Mouse (Mus musculus) right cerebral cortex, postnatal 36 days (tissue): Measurements from ENCODE around the gene Dnajc11.

Experiments used
- DNase-seq, 2 experiments: peaks; one replicate each; pipeline ENCODE4 v3.0.0; 2022; ENCODE audit warnings: low spot score in 2 of 2, mixed read lengths in 1 of 2

Dnajc11 gene

DNA sequence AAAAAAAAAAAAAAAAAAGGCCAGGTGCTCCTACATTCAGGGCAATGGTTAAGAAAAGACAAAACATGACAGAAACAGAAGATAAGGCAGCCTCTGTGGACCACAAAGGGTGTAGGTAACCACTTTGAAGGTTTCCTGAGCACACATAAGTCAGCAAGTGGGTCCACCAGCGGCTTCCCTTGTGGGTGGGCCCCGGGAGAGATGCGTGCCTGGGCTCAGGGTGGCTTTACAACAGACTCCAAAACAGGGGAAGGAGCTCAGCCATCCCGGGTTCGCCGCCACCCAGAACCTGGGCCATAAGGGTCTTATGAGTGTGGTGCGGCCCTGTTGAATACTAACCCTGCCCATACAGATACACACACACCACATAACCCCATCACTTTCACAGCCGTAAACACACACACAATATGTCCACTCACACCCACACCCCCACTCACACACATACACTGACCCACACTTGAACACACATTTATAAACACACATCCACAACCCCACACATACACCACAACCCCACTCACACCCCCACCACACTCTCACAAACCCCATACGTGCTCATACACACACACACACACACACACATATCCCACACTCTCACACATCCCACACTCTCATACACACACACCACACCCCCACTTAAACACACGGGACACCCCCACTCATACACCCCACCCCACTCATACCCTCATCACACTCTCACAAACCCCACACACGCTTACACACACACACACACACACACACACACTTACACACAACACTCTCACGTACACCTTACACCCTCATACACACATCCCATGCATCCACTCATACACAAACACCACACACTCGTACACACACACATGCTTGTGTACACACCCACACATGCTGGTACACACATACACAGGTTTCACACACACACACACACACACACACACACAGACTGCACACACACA, 651 bp upstream of the Dnajc11 start:
- DNase-seq = no peak

DNA sequence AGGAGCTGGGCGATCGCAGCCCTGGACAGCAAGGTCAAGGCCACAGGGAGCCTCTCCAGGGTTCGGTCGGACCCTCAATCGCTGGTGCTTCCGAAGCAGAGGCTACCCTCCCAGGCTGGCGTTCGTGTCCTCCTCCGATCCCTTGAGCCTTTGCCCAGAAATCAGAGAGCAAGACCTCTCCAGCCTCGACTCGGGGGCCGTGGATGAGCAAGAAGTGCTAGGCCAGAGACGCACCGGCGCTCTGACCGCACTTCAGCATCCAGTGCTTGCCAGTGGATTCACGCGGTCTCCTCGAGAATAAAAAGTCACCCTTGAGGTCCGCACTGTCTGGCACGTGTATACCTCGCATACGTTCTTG, 703 bp downstream of the Dnajc11 start:
- no peak for DNase-seq

DNA sequence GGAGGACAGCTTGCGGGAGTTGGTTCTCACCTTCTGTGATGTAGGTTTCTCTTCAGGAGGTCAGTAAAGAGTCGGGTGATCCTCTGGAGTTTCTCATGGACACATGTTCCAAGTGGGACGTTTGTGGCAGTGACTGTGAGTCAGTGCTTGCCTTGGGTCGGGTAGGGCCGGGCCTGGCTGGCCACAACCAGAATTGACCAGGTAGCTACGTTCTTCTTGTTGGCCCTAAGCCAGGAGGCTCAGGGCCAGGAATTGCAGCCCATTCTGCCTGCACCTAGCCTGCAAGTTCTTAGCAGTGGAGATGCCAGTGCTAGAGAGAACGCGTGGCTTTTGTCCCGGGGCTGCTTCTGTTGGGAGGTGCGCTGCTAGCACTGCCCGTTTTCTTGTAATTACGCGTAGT, 4.0 kb downstream of the Dnajc11 start:
- DNase-seq = no peak

DNA sequence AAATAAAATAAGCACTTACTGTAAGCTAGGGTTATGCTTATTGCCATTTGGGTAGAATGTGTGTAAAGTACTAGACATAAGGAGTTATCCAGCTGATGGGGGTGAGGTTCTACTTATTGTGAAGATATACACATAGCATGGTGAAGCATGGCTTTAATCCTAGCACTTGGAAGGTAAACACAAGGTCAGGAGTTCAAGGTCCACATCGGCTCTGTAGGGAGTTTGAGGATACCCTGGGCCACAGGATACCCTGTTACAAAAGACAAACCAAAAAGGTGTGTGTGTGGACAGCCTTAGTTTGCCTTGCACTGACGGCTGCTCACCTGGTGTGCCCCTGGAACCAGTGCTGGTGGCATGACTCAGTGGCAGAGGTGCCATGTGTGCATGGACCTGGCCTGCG, 4.6 kb downstream of the Dnajc11 start:
- DNase-seq = no peak

DNA sequence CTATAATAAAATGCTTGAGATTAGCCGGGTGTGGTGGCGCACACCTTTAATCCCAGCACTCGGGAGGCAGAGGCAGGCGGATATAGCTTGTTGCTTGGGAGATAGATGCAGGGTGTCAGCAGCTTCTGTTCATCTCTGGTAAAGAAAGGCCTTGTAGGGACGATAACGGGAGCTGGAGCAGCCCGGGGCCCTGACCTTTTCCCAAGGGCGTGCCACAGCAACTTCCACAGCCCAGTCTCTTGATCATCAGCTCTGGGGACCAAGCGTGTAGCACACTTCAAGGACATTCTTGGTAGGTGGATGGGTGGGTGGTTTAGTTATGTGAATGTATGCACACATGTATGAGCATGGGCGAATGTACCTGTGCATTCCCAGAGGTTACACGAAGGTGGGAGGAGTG, 12.7 kb downstream of the Dnajc11 start:
- DNase-seq = no peak

DNA sequence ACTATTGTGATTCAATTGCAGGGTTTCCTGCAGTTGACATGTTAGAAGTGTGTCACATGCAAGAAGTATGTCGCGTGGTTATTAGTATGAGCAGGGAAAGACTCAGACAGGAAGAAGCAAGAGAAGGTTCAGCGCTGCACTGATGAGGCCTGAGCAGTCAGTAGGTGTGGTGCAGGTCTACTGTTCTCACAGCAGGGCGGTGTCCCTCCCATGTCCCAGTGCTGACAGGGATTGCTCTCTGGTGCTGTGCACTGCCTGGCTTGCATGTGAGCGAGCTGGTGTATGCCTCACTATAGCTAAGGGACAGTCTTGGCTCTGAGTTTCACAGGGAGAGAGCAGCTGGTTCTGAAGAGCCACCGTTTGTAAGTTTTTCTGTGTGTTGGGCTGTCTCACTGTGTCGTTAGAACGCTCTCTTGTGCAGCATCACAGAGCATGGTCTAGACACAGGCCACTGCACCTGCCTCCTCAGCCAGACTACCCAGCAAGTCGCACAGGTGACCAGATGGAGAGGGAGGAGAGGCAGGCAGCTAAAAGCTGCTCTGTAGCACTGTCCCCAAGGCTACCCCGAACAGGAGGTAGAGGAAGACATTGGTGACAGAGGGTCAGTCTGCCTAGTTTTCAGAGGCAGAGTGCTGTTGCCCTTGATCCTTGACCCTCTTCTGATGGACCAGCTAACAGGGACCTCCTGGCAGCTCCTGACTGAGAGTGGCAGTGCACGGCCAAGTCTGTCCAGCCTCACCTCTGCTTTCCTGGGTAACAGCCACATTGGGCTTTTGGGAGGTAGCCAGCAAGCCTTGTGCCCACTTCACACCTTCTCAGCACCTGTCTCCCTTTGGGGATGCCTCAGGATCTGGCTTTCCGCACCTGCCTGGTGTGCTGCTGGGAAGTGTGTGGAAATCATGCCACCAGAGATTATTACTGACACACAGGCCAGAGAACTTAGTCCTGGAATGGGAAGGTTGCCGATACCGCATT, 15.3 kb downstream of the Dnajc11 start:
- DNase-seq = no peak

DNA sequence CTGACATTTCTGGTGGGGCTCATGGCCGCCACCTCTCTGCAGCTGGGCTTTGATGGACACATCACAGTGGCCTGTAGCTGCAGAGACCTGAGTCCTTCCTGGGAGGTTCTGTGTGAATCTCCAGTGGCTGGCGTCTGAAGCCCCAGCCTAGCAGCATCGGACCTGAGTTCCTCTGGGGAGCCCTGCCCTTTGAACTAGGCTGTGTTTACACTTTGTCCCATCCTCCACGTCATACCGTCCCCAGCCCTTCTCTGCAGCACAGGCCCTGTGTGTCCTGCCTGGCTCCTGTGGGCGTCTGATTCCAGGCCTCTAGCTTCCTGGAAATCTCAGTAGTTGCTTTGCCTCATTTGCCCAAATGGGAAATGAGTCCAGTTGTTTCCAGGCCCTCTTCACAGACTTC, 19.7 kb downstream of the Dnajc11 start:
- no peak for DNase-seq

DNA sequence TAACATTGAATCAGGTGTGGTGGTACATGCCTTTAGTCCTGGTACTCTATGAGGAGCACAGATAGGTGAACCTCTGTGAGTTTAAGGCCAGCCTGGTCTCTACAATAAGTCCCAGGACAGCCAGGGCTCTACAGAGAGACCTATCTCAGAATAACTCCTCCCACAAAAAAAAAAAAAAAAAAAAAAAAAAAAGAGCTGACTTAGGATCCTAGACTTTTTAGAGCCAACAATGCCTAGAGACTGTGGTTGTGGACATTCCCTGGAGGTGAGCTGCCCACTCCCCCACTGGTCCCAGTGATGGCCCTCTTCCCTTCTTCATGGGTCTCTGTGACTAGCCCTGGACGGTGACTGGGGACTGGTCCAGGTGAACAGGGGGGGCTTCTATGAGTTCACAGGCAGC, 22.3 kb downstream of the Dnajc11 start:
- no peak for DNase-seq

DNA sequence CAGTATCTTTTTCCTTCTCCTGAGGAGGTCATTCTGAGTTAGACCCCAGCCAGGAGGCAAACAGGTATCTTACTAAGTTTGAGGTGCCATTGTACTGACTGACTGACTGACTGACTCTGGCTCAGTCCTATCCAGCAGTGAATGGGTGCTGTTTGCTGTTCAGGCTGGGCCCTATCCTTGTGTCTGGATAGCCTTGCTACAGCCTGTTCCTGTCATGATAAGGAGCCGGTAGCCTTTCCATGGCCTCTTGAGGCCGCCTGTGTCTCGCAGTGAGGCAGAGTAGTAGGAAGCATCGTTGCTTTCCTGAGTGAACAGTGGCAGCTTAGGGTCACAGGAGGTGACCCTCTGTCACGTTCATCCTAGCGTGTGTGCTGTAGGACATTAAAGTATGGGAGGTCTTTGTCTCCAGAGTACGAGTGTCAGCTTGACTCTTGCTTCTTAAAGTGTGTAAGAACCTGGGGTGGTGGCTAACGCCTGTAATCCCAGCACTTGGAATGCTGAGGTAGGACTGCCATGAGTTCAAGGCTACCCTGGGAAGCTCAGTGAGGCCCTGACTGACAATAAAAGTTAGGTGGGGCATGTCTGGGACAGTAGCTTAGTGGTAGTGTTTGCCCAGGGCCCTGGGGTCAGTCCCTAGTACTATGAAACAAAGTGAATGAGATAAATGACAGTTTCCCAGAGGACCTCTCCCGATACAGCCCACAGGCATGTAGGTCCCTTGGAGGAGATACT, 24.3 kb downstream of the Dnajc11 start:
- no peak for DNase-seq

DNA sequence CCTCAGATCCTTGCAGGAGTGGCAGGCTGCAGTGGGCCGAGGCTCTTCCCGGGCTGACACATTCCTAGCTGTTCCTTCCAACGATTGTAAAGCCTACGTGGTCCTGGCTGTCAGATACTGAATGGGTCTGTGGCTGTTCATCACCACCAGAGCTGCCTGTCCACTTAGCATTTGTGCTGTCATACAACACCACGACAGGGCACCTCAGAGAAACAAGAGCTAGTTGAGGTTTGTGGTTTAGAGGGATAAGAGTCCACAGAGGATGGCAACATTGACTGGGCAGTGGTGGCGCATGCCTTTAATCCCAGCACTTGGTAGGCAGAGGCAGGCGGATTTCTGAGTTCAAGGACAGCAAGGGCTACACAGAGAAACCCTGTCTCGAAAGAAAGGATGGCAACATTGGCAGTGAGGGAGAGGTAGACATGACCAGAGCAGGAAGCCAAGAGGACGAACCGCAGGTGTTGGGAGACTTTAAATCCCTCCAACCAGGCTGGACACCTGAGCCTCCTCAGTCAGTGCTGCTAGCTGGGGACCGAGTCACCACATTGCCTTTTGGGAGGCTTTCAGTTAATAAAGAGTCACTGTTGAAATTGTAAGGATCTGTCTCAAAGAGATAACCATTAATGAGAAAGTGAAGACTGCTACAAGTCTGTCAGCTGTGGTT, 26.5 kb downstream of the Dnajc11 start:
- no peak for DNase-seq

DNA sequence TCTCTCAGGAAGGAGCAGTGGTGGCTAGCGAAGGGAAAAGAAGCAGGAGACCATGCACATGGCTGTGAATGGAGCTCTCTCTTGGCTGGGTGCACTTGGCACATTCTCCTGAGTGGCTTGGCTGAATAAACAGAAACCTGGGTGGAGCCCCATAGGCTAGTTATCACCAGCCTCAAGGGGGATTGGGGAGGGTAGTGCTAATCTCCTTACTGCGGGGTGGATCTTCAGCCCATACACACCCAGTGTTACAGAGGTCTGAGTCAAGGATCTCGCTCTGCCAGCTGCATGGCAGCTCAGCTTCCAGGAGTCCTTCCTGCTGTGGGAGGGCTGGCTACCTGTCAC, 27.0 kb downstream of the Dnajc11 start:
- DNase-seq = no peak

DNA sequence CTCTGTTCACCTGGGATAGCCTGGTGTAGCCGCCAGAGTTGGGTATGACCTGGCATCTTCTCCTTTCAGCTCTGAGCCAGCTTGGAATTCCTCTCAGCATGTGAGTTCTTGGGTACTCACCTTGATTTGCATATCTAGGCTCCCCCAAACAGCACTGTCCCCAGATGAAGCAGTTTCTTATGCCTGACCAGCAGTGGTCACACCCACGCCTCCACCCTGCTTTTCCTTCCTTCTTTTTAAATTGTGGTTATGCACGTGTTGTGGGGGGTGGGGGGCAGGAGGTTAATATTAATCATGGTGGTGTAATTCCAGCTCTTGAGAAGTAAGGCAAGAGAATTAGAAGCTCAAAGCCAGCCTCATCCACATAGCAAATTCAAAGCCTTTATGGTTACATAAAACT, 29.3 kb downstream of the Dnajc11 start:
- no peak for DNase-seq

DNA sequence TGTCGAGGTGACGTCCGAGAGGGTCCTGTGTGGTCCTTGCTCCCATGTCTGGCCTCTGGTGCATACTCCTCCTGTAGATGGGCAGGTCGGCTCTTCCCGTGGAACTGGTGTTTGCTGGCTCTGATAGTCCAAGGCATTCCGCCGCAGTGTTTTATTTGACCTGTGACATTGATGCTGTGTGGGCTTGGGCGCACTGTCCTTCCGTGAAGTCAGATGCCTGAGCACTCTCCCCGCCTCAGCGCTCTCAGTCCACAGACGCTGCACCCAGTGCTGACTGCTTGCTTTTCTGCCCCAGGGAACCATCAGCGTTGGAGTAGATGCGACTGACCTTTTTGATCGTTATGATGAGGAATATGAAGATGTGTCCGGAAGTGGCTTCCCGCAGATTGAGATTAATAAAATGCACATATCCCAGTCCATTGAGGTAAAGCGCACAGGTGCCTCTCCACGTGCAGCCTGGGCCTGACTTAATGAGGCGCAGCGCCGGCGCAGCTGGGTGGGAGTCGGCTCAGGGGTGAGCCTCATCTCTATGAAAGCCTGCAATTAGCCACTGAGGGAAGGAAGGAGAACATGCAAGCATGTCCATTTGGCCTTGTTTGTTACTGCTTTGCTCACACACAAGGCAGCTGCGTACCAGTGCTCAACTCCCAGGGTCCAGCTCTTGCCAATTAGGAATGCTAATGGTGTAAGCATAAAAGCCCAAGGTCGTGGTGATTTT, 34.9 kb downstream of the Dnajc11 start:
- no peak for DNase-seq

DNA sequence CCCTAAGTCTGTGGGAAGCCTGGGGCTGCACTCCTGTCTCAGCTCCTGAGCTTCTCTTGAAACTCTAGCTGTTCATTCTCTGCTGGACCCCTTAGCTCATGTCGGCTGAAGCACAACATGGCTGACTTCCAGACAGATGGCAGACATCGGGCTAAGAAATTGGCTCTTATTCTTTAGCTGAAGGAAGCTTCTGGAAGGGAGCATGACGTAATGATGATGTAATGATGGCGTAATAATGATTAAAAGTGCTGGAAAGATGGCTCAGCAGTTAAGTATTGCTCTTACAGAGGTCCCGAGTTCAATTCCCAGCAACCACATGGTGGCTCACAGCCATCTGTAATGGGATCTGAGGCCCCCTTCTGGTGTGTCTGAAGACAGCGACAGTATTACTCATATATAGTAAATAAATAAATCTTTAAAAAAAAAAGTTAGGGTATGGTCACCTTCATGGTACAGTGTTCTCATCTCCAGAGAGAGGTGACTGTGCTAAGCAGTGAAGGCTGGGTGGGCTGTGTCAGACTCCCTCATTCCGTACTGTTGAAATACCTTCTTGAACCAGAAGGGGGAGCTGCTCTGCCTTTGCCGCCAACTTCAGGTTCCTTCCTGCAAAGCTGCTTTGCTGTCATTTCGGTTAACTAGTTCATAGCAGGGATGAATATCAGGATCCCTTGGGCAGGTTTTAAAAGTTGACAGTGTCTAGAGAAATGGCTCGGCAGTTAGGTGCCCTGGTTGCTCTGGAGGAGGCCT, 38.9 kb downstream of the Dnajc11 start:
- no peak for DNase-seq

DNA sequence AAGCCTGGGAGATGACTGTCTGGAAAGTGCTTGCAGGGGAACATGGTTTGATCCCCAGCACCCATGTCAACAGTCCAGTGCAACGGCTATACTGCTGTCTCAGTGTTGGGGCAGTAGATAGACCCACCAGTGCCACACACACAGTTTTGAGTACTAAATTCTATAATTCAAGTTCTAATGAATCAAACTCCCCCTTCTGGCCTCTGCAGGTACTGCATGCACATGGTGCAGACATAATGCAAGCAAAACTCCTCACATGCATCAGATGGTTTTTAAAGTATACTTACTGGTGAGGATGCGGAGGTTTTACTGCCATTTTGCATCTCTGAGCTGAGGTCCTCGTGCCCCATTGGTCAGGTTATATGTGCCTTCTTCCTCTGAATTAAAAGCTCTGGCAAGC, 42.0 kb downstream of the Dnajc11 start:
- DNase-seq = no peak

DNA sequence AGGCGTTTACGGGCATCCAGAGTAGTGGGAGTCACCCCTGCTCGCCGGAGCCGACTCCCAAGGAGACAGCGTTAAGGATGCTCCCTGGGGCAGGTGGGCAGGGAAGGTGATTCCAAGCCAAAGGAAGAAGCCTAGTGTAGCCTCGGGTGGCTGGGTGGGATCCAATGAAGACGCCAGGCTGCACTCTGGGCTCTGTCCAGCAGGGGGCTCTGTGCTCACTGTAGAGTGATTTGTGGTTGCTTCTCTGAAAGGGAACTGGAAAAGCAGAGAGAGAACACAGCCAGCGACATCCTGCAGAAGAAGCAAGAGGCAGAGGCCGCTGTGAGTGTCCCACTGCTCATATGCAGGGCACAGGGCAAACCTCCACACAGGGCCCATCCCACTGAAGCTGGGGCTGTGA, 44.3 kb downstream of the Dnajc11 start:
- peak; percentile 80 to 85 for DNase-seq

DNA sequence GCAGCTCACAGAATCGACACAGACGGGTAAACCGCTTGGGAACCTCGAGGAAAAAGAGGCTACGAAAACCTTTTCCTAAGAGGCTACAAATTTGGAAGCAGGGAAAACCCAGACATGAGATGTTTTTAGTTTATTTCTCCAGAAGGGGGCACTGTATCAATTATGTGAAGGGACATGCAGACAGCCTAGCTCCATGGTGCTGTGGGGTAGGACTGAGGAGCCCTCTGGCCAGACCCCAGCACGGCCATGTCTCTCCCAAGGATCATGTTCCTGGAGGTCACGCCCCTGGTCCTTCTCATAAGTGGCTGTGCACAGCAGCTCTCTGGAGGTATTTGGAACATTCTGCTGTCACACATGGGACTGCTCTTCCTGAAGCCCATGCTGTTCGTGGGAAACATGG, 47.2 kb downstream of the Dnajc11 start:
- DNase-seq = no peak

DNA sequence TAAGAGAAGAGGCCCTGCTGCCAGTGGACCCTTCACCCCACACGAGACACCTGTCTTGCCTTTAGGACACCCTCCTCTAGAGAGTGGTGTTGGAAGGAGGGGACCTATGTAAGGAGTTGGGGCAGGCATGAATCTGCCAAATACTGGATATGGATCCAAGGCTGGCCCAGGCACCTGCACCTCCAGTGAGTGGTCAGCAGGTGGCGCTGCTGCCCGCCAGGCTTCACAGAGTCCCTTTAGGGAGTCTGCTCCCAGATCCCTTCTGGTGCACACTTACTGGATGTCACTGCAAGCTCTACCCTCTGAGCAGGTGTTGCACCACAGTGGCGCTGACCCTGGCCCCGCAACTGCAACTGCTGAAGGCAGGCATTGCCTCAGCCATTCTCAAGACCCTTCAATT, 47.9 kb downstream of the Dnajc11 start:
- peak; percentile 62 to 75 for DNase-seq

DNA sequence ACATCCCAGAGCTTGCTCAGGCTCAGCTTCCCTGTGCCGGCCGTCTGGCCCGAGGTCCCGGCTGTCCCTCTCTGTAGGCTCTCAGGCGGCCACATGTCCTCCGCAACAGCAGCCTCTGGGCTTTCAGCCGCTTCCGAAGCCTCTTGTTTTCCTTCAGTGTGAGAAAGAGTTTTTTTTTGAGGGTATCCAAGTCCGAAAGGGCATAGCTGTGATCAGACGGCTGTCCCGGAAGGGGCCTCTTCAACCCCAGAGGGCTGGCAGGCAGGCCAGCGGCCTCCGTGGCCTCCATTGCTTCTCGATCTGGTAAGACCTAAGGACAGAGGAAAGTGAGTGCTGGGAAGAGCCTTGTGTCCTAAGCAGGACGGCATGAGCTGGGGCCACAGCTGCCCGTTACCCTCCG, 49.6 kb downstream of the Dnajc11 start:
- DNase-seq = no peak

DNA sequence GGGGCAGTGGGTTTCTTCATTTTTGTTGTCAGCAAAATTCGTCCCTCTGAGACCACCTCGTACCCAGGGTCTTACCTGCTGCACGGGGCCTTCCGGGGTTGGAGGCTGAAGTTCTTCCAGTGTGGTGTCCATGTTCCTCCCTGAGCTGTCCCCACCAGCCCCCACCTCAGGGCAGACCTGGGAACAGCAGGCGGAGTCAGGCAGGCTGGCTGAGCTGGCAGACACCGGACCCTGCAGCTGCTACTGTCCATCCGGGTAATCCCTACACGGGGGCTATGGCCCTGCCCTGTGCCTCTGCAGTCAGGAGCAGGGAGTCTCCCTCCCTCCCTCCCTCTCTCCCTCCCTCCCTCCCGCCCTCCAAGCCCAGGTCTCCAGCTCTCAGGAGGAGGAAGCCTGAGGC, 50.1 kb downstream of the Dnajc11 start:
- DNase-seq = no peak
